Mouse (Mus musculus) lung, postnatal 0 days (tissue): ENCODE measurements at regions not wholly inside any gene's neighbourhood (a gene's known extent, or its start where the extent isn't known, plus 50 kb on each side); places are given as distances from the start of the nearest gene placed in this dataset.

Source experiments
- CTCF ChIP-seq: IDR thresholded peaks from 2 replicates; pipeline ENCODE4 v1.5.1; 2016; ENCODE audit warnings: antibody characterized with exemption, mild to moderate bottlenecking
- EP300 ChIP-seq: IDR thresholded peaks from 2 replicates; pipeline ENCODE4 v1.6.1; 2016; ENCODE audit warnings: antibody characterized with exemption, mild to moderate bottlenecking, control low read depth

GRCm38 (mm10) chr1:119238463-119238862 is 183.6 kb downstream of the Inhbb start:
- TF ChIP-seq CTCF (no peak), EP300 (no peak)
